Mouse (Mus musculus): ENCODE results near the gene Azin2. TPM values are rescaled to one million over a fixed set of nuclear protein-coding genes. Genes with fewer than 3 reads are reported as not detected.

Azin2 gene
- polyA plus RNA-seq, 3 experiments from 2014 or later, result 0.19 TPM; not detected in 2

DNA sequence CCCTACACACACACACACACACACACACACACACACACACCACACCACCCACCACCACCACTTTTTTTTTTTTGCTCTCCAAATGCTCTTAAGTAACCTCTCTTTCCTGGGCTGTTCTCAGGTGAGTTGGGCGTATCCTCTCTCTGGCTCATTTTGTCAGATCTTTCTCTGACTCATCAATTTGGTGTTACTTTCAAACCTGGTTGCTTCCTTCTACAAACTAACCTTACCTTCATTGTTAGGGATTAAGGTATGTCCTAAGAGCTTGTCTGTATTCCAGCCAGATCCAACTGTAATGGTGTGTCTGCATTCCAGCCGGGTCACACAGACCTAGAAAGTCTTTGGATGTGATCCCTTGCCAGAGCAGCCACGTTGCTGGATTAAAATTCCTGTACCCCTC is 15.0 kb upstream of the Azin2 start:
- no peak for ATAC-seq

DNA sequence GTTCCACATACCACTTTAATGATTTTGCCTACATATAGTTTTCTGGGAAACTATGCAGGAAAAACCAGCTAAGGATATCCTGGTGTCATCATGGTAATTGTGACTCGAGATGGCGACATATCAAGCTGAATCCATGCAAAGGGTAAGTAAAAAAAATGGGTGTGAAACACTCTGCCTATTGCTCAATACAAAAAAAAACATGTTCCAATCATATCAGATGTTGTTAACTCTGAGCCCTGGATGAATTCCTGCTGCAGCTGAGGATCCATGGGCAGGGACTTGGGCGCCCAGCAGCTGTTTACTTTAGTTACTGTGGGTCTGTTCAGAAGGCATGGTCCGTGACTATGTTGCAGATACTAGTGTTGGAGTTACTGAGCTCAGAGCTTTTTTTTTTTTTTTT is 14.3 kb upstream of the Azin2 start:
- ATAC-seq, result no peak

DNA sequence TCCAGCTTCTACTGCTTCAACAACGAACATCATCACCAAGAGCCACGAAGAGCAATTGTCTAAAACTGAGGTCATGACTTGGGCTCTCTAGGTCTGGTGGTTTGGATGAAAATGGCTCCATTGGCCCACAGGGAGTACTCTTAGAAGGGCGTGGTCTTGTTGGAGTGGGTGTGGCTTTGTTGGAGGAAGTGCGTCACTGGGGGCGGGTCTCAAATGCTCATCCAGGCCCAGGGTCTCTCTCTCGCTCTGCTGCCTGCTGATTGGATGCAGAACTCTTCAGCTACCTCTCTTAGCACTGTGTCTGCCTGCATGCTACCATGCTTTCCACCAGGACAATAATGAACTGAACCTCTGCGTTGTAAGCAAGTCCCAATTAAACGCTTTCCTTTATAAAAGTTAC is 12.4 kb upstream of the Azin2 start:
- ATAC-seq, result no peak

DNA sequence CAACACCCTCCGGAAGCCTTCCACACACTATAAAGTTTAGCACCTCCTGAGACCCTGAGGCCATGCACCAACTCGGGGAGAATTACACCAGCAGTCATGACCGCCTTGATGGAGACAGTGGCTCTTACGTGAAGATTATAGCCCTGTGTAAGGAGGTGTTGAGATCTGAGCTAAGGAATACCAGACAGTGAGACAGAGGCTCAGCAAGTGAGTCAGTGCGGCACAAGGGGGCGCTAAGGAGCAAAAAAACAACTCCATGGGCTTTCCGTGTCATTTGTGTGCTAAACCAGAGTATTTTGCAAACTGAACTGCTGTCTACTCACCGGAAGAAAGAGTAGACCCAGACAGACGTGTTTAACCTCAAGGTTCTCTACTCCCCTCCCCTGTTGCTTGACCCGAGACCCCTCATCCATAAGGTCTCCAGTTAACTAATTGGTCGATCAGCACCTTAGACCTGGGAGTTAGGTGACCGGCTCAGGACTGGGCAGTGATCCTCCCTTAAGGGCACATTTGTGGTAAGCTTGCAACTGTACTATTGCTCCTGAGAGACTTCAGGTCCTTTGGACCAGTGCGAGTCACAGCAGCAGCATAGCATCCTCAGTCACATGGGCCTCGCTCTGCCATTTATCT is 8.9 kb upstream of the Azin2 start:
- ATAC-seq, result peak; percentile 83

DNA sequence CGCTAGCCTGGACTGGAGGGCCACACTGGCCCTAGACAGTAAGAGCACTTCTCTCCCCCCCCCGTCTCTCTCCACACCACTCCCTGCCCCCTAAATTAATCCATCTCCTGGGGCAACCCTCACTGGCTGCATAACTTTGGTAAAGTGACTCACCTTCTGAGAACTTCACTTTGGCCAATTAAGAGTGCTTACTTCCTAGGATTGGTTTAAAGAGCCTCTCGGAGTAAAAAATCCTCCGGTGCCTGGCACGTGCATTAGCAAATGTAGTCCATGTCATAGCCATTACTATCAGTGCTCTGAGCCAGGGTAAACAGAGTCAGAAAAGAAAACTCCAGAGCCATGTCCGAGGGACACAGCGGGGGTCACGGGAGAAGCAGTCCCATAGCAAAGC is 8.2 kb upstream of the Azin2 start:
- no peak for ATAC-seq

DNA sequence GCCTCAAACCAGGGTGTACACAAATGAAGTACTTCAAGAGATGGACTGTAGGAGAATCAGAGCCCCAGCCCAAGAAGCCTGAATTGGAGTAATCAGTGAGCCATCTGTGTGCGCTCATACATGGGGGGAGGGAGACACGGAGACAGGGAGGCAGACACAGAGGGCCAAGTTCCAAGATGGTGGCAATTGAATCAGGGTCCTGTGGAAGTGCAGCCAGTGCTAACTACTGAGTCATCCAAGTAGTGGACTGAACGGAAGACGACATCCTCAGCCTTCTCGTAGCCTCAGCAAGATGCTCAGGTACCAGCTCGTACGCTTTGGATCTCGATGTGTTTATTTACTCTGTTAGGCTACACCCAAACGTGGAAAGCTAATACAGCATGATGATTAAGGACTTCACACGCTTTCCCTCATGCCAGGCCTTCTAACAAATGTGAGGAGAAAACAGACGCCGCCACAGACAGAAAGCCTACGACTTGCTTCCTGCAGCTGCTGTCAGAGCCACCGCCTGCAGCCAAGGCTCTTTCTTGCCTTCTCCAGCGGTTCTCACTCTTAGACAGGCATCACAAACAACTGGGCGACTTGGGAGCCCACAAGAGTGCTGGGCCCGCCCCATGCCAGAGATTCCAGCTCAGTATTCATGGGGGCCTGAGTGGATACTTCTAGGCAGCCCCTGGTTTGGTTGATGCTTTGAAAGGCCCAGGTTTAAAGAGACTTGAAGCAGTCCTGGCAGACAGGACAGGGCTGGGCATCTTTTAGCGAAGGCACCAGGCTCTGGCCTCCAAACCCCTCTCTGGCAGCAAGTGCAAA is 7.6 kb upstream of the Azin2 start:
- ATAC-seq, result no peak

DNA sequence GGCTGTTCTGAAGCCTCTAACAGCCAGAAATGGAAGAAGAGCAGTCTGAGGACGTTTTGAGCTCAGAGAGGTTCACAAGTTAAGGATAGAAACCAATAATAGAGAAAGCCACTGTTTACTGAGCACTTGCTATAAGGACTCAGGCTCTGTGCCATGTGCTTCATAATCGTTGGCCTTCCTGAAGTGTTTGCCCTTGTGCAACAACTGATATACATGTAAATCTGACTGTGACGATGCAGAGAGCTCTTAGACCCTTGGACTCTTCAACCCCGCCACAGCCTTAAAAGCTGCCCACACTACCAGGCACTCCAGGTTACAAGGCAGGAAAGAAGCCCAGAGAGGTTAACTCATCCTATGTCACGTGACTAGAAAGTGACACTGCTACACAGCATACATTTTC is 6.8 kb upstream of the Azin2 start:
- ATAC-seq, result no peak

DNA sequence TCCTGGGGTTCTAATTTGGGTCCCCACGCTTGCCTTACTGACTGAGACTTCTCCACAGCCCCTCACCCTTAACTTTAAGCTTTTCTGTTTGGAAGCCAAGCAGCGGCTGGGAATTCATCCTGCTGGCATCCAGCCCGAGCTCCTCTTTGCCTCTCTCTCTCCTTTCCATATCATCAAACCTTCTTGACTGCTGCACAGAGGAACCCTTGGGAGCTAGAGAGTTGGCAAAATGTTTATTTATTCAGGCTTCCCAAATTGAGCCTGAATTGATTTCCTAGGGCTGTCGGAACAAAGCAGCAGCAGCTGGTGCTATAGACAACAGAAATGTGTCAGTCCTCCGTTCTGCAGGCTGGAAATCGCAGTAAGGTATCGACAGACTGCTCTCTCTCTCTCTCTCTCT is 4.5 kb upstream of the Azin2 start:
- ATAC-seq, result no peak

DNA sequence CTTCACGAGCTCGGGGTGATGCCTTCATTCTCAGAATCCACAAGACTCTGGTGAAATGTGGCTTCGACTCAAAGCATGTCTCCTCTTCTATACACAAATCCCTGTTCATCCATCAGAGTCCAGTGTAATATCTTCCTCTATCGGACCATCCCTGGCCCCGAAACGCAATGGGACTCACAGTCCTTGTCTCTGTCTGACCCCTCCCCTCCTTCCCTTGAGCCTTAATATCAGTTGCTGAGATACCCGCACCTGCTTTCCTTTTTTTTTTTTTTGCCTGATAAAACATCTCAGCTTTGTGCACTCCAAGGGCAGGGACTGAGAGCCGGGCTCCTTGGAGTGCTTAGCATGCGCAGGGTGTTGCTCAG is 666 bp upstream of the Azin2 start:
- peak; percentile 15 for ATAC-seq

DNA sequence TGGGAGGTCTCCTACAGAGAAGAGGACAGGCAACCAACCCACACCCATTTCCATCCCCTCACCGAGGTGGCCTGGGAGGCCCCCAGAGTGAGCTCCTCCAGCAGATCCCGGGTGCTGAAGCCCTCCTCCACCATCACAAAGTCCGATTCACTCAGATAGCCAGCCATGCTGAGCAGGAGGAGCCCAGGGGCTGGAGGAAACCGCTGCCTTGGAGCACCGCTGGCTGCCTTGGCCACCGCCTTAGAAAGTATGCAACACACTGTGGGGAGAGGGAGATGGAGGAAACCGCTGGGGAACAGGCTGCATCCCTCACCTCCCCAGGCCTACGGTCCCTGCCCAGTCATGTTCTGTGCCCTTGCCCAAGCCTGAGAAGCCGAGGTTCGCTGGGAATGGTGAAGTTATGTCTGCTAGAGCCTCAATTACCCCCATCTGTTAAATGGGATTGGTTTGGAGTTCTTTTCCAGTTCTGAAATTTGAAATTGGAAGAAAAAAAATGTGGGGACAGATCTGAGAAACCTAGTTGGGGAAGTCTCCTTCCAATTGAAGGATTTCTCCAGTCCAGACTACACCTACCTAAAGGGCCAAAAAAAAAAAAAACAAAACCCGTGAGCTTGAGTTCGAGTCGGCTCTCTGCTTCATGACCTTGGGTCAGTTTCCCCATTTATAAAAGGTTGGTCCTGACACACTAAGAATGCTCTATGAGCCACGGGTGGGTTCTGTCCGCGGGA is 777 bp downstream of the Azin2 start:
- ATAC-seq, result no peak

DNA sequence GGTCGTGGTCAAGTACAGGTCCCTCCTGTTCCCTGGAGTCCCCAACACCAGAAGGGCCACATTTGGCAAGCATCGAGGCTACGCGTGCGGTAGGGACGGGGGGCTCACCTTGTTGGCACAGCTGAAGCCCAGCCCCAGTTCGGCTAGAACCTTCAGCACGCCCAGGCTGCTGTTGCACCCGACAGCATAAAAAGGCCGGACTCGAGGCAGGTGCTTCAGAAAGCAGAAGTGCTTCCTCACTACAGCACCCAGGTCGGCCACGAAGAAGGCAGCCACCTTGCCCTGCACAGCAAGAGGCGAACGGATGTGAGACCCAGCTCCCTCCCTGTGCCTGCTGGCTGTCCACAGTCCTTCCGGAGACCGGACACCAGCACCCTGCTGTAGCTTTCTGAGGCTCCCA is 2.6 kb downstream of the Azin2 start:
- ATAC-seq, result no peak

DNA sequence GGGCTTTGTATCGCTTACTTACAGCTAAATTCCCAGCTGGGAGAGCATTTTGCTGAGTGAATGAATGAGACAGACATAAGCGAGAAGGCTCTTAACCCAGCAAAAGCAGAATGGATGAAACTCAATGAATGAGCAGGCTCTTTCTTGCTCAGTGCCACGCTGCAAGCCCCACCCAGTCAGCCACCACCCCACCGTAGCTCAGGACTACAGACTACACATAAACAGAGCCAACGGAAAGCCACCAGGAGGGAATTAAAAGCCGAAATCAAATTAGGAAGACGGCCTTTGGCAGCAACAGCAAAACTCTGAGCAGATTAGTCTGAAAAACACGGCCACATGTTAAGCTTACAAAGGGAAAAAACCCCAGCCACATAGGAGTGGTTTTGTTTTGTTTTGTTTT is 3.4 kb downstream of the Azin2 start:
- no peak for ATAC-seq

DNA sequence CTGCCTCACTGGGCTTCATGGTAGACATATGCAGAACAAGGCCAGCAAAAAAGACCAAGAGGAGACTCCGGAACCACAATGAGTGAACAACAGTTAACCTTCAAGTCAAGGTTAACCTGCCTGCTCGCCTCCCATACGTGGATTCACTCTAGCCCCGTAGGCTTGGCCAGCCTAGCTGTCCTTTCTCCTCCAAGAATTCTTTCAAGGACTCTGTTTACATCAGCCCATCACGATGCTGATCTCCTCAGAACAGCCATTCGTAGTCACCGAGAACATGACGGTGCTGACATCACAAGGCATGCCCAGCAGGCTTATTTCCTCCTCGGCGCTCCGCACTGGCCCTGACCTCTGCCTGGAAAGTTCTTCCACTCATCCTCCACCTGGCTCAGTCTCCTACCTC is 4.1 kb downstream of the Azin2 start:
- no peak for ATAC-seq

DNA sequence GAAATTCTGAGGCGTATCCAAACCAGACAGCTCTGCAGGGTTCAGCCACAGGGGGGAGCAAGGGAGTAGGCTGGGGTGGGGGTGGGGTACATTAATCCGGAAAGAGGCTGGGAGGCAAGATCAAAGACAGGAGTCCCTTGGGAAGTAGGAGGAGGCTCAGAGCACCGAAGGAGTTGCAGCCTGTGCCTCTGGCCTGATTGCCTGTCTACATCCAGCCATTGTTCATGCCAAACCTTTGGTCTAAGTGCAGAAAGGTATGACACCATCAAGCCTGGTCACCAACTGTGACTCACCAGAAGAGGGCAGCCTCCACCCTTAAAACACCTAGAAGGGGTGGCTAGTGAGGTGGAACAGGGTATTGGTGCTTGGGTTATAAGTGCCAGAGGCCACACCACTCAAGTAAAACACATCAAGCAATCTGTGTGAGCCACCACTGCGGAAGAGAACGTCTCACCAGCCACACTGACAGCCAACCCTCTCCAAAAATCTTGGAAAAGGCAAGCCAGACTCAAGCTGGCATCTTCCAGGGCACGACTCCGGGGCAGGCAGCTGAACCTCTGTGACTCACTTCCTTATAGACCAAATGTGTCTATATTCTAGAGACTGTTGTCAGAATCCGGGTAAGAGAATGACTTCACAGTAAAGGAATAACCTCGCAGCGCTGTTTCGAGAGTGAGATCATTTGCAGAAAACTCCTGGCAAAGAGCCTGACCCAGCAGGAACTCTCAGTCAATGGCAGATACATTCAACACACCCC is 4.9 kb downstream of the Azin2 start:
- no peak for ATAC-seq

DNA sequence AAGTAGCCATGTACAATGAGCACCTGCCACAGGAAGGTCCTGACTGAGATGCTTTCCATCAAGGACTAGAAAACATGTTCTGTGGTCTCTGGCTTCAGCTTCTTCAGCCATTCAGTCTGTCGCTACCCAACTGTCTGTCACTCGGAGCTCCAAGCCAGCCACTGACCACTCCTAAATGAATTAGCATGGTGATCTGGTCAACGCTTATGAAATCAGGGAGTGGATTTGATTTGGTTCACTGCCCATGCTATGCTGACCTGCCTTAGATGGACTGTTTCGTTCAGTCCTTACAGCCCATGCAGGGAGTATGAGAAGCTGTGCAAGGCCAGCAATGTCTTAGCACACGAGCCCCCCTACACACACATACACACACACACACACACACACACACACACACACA is 8.4 kb downstream of the Azin2 start:
- no peak for ATAC-seq

DNA sequence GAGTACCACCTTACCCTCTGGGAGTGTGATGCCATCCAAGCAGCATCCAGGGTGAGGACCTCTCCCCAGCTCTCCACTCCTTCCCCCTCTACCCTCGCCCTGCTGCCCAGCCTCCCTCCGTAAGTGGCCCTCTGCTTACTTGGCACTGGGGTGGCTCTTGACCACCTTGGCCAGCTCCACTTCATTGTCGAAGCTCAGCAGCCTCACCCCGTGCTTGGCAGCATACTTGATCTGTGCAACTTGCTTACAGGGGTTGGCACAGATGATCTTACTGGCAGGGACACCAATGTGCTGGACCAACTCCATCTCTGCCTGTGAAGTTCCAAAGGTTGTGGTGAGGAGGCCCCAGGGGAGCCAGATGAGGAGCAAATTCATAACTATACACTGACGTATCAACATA is 11.8 kb downstream of the Azin2 start:
- no peak for ATAC-seq

DNA sequence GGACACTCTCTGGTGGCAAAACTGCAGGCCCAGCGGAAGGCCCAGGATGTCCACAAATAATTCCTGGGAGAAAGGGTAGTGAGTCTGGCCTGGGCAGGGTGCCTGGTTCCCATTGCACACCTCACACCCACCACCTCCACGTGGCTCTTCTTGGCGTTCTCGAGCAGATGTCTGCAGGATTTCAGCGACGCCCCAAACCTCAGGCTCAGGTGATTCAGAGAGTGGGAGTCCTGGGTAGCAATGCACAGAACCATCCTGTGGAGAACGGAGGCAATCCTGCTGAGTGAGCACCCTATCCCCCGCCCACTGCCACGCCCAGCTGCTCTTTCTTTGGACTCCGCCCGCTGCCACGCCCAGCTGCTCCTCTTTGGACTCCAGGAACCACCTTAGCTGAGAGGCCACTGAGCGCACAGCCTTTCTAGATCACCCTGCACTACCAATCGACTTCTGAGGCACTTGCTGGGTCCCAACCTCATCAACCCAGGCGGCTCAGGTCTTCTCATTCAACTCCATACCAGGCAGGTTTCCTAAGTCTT is 12.7 kb downstream of the Azin2 start:
- ATAC-seq, result no peak

DNA sequence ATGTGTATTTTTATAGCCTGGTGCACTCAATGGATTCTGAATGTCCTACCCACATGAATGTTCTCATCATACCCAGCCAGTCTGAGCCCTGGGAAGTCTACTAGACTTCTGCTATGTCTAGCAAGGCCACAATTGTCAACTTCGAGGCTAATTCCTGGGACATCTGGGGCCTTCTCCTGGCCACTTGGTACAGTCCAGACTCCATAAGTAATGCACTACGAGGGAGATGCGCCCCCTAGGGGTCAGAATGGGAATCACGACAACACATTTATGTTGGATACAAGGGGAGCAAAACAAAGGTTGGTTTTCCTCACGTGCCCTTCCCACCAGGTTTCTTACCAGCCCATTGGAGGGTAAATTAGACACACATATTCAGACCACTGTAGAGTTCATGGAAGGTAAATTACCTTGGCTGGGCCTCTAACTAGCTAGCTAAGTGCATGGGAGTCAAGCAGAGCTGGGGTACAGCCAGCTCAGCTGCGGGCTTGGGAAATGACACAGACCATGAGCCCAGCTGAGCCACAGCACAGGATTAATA is 14.0 kb downstream of the Azin2 start:
- no peak for ATAC-seq

DNA sequence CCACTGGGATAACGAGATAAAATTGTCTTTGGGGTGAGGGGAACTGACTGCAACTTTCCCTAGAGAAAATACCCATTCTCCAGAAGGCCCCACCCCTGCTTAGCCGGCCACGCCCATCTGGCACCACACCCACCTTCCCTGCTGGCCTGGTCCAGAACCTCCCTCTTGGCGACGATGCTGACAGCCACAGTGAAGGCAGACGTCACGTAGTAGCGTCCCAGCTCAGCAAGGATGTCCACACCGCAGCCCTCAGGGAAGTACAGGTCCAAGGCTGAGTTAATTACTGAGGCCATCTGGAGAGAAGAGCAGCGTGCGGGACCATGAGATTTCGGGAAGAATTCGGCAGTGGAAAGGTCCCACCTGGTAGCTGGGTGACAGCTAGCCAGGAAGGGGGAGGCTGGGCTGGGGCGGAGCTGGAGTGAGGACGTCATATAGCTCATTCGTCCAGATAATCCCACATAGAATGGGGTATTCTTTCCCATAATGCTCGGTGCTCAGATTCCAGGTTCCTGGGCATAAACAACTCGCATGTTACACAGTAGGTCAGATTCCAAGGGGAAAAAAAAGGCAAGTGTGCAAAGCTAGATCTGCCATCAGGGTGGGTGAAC is 14.8 kb downstream of the Azin2 start:
- ATAC-seq, result no peak

DNA sequence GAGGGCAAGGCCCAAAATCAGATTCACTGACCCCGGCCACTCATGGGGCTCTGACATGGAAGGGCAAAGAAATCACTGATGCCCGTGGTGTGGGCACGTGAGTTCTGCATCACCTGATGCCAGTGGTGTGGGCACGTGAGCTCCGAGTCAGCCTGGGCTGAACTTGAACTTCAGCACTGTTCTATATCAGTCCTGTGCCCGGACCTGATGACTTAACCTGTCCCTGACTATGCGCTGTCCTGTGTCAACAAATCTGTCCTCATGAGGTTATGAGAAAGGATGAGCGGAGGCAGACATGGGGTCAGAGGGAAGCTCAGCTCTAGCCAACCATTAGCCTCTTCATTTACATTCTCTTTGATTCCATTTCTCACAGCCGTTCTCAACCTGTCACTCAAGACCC is 15.5 kb downstream of the Azin2 start:
- ATAC-seq, result no peak

DNA sequence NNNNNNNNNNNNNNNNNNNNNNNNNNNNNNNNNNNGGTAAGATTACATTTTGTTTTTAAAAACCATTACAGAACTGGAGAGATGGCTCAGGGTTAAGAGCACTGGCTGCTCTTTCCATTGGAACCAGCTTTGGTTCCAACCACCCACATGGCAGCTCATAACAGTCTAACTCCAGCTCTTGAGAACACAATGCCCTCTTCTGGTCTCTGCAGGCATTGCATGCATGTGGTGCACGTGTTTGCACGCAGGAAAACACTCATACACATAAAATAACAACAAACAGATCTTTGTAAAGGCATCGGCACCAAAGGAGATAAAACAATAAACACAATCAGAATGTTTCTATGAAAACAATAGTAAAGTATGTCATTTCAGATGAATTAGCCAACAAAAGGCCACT is 19.9 kb downstream of the Azin2 start:
- ATAC-seq, result no peak

DNA sequence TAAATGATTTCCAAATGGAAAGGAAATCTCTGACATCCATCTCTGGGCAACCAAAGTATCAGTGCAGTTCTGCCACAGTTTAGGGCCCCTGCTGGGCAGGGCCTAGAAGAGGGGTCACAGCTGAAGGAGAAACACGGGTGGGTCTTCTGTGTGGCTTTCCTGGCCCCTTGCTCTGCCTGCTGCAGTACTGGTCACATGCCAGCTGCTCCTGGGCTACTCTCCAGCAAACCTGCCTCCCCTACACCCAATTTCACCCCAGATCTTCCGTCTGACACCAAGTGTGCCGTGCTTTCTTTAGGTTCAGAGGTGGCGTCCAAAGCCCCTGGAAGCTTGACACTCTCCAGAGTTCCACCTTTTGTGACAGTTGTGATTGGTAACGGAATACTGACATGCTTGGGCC is 26.6 kb downstream of the Azin2 start:
- ATAC-seq, result no peak
